Mouse (Mus musculus) common myeloid progenitor, adult 5-6 weeks (primary cell): ENCODE results near the gene Thy1. TPM values are rescaled to one million over a fixed set of nuclear protein-coding genes. Genes with fewer than 3 reads are reported as not detected.

ENCODE experiments used
- ATAC-seq: replicated peaks from 2 replicates; pipeline ENCODE4 v1.8.0; 2016; ENCODE audit warnings: low read depth, mild to moderate bottlenecking, moderate TSS enrichment, inconsistent platforms; ENCODE audit not compliant: poor library complexity, severe bottlenecking
- total RNA-seq: library from RNA; stranded (forward); fragments of 200-1000, 187-1606 nt; gene quantifications from 2 replicates; pipeline ENCODE4 v1.2.3, GENCODE M21; 2017

Gene Thy1
- total RNA-seq, 1 experiment from 2014 or later = 0.78 TPM

DNA sequence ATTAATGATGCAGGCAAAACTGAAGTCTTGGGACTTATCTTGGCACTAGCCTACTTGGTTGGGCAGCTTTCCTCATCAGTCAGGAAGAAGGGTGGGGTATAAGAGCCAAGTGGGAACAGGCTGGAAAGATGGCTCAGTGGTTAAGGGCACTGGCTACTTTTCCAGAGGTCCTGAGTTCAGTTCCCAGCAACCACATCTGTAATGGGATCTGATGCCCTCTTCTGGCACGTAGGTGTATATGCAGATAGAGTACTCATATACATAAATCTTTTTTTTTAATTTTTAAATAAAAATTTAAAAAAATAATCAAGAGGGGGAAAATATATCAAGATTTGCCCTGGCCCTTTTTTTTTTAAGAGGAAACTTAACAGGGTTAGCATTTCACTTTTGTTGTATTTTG lies 22.0 kb downstream of the Thy1 start:
- ATAC-seq = no peak

DNA sequence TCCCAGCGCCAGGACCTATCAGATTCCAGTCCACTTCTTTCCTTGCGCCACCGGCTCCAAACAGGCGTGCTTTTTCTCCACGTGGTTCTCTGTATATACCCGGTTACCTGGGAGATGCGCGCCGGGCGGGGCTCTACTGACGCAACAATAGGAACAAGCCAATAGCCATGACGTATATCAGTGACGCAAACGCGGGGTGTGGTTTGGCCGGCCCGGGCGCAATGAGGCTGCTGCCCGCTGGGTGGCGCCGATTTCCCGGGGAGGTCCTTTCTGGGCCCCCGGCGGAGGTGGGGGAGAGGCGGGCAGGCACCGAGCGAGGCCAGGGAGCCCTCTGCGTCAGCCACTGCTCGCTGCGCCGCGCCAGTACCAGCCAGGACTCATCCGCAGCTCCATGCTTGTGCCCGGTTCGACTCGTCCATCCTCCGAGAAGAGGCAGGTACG lies 23.6 kb downstream of the Thy1 start, which contains the start of gene Usp2:
Gene Usp2, plus strand, starts transcription at position 237 of the 441 bp plus-strand sequence.
- peak; percentile 94 for ATAC-seq

DNA sequence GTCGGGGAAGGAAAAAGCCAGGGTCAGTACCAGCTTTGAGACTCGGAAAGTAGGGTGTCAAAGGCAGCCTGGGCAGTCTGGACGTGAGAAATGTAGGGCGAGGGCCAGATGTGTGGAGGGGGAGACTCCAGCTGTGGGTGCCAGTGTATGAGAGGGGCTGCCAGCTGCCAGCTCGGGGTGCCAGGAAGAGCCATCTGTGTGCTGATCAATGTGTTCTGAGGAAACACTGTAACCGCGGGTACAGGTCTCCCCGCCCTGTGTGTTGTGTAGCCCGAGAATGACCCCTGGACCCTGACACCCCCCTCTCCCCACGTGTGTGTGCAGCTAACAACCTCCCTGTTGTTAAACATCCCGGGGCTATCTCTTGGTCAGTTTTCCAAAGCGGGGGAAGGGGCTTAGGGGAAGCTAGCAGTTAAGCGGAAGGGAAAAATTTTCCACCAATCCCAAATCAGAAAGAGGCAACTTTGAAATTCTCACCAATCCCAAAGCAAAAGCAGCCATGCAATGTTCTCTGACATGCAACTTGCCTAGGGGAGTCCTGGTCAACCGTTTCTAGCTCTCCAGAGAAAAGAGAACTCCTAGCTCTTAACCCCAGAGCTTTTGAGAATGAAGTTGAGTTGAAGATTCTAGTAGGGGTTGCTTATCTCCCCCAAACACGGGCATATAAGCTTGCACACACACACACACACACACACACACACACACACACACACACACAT lies 24.2 kb downstream of the Thy1 start:
- ATAC-seq = peak; percentile 23

GRCm38 (mm10) chr9:44067960-44068330 lies 24.8 kb downstream of the Thy1 start:
- no peak for ATAC-seq

GRCm38 (mm10) chr9:44069252-44069651 lies 26.1 kb downstream of the Thy1 start:
- no peak for ATAC-seq

- no peak for ATAC-seq
These were observed 27.1 kb downstream of the Thy1 start for GRCm38 (mm10) chr9:44070113-44070843.

DNA sequence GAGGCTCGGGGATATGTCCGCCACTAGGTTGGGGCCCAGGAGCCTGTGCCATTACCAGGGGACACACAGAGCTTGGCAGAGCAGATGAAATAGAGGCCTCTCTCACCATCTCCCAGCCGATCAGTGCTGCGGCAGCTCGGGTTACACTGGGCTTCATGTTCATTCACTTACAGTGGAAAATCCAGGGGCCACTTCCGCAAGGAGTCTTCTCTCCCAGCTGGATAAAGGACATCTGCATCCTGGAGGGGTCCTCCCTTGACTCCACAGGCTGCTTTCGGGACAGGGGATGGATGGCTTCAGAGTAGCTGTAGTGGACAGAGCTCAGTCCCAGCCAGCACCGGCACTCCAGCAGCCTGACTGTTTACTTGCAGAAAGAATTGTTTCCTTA lies 27.7 kb downstream of the Thy1 start:
- ATAC-seq = no peak

DNA sequence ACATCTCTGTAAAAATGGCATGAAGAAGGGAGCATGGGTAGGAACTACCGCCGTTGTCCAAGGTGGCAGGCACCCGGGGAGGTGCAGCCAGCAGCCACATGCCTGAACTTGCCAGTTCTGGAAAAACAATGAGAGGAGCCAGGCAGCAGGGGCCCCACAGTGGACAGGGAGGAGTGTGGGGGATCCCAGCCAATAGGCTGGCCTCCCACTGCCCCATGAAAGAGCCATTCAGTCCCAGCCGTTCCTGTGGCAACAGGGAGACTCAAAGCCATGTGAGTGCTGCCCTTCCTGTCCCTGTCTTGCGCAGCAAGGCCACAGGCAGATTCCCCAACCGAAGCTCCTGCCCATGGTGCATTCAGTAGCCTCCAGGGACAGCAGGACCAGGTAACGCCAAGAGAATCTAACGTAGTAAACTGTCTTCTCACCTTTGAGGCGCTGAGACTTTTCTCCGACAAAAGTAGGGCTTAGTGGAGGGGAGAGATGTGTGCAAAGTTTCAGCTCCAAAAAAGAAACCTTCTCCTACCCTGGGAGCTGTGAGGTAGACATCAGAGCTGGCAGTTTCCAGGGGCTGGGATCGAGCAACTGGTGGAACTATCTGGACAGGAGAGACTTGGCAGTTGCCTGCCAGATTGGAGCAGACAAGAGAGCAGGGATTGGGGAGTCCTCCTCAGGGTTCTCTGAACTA lies 28.9 kb downstream of the Thy1 start:
- no peak for ATAC-seq

- no peak for ATAC-seq
These were observed 29.4 kb downstream of the Thy1 start for GRCm38 (mm10) chr9:44072599-44072915.

DNA sequence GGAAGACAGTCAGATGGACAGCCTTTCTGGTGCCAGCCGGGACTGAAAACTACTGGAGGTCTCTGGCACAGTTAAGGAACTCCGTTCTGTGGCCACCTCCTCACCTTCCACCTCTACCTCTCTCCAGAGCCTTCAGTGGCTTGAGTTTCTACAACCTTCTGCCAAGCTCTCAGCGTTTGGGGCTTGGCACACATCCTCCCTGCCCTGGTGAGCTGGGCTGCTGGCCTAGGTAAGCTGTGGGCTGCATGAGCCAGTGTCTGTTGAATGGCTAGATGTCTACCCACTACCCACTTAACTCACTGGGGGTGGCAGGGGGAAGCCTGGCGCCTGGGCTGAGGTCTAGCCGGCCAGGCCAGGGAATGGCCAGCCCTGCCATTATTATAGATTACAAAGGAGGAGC lies 29.9 kb downstream of the Thy1 start:
- no peak for ATAC-seq

GRCm38 (mm10) chr9:44074395-44075275 lies 31.5 kb downstream of the Thy1 start:
- no peak; the same call in 1 of the 2 replicates for ATAC-seq

- ATAC-seq = no peak
These were observed 32.3 kb downstream of the Thy1 start for GRCm38 (mm10) chr9:44075276-44075995.

GRCm38 (mm10) chr9:44075996-44076763 lies 33.0 kb downstream of the Thy1 start:
- no peak for ATAC-seq

- peak; percentile 64 for ATAC-seq
These were observed 33.6 kb downstream of the Thy1 start for GRCm38 (mm10) chr9:44076764-44077120.

DNA sequence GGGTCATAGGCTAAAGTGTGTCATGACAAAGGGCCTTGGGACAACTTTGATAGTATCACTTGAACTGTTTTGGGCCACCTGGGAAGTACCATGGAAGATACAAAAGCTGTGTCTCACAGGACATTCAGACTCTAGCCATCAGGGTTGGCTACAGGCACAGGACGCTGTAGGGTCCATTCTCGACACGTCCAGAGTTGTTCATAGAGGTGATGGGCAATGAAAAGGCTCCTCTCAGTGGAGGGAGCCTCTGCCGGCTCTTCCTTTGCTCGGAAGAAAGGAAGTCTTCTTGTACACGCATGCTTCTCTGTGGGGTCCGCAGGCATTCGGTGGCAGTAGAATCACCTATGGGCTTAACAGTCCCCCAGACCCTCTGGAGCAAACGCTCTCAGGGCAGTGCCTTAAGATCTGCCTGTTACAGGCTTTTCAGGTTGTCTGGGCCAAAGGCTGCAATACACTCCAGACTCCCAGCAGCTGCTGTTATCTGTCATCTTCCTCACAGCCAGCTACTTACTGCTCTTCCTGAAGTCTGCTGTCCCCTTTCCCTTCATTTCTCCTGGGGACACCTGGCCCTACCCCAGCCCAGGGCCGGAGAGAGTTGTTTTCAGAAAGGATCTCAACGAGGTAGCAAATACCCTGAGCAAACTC lies 34.2 kb downstream of the Thy1 start:
- no peak for ATAC-seq

DNA sequence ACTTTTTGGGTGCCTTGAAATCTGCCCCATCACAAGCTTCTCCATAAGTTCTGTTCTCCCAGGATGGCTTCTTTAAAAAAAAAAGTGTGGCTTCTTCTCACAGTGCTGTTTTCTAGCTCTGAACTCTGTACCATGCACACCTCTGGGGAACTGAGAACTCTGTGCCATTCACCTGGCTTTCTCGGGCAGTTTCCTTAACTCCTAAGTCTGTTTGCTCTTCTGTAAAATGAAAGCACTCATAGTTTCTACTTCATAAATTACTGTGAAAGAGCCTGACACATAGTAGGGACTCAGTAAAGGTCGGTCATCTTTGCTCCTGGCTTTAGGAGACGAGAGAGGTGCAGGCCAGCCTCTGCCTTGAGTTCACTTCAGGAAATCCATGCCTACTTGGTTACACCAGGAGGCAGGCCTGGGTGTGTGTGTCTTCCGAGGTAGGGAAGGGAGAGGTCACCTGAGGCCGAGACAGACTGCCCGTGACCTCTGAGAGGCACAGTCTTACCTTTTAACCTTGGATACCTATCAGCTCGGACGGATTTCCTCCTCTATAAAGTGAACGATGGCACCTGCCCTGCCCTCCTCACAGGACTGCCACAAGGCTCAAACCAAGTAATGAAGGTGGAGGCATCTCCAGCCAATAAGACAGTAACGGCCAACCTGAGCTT lies 35.1 kb downstream of the Thy1 start:
- no peak for ATAC-seq

GRCm38 (mm10) chr9:44078955-44079756 lies 36.0 kb downstream of the Thy1 start:
- peak; percentile 30 for ATAC-seq
